Mouse (Mus musculus) C2C12 (cell line): ENCODE measurements around the gene Mea1. TPM values are rescaled to one million over a fixed set of nuclear protein-coding genes. Genes with fewer than 3 reads are reported as not detected.

Experiments used
- H3K27me3 ChIP-seq: one replicate; pipeline ENCODE4 v1.6.1; 2011; ENCODE audit not compliant: control insufficient read depth, insufficient read depth, insufficient read length
- H3K36me3 ChIP-seq: one replicate; pipeline ENCODE4 v1.6.1; 2011; ENCODE audit not compliant: control insufficient read depth, insufficient read depth
- H3K4me3 ChIP-seq: one replicate; pipeline ENCODE4 v1.5.1; 2011; ENCODE audit warnings: mild to moderate bottlenecking, control low read depth; ENCODE audit not compliant: poor library complexity, insufficient read depth, severe bottlenecking
- H3K79me2 ChIP-seq: one replicate; pipeline ENCODE4 v1.6.1; 2011; ENCODE audit not compliant: control insufficient read depth, insufficient read depth
- H3K79me3 ChIP-seq: one replicate; pipeline ENCODE4 v1.6.1; 2011; ENCODE audit warnings: low read depth, control low read depth
- H3ac ChIP-seq: one replicate; pipeline ENCODE3; 2011; ENCODE audit warnings: low read depth; ENCODE audit not compliant: control insufficient read depth, insufficient read length
- CEBPB ChIP-seq: IDR thresholded peaks from one replicate; pipeline ENCODE4 v1.6.1; 2011; ENCODE audit warnings: low read depth, mild to moderate bottlenecking, control low read depth, moderate library complexity
- CTCF ChIP-seq: IDR thresholded peaks from one replicate; pipeline ENCODE4 v1.5.1; 2011; ENCODE audit not compliant: control insufficient read depth, insufficient read depth, insufficient read length
- FOSL1 ChIP-seq: IDR thresholded peaks from one replicate; pipeline ENCODE4 v1.8.0; 2011; ENCODE audit warnings: mild to moderate bottlenecking, low read length; ENCODE audit not compliant: poor library complexity, insufficient read depth, severe bottlenecking
- MAX ChIP-seq: IDR thresholded peaks from one replicate; pipeline ENCODE4 v1.6.1; 2011; ENCODE audit warnings: mild to moderate bottlenecking, control low read depth
- MYOD1 ChIP-seq: IDR thresholded peaks from one replicate; pipeline ENCODE4 v1.6.1; 2011; ENCODE audit warnings: low read depth; ENCODE audit not compliant: control insufficient read depth, insufficient read length
- MYOG ChIP-seq: IDR thresholded peaks from one replicate; pipeline ENCODE4 v1.6.1; 2011; ENCODE audit not compliant: control insufficient read depth, insufficient read length; ENCODE audit errors: extremely low read depth
- USF1 ChIP-seq: IDR thresholded peaks from one replicate; pipeline ENCODE4 v1.6.1; 2011; ENCODE audit warnings: low read depth, mild to moderate bottlenecking, control low read depth, moderate library complexity
- polyA plus RNA-seq: library from polyadenylated mRNA; unstranded; fragments of >200 nt; fragmentation: generic; extraction: Trizol; gene quantifications from one replicate; pipeline ENCODE4 v1.2.1, GENCODE M21; 2012; ENCODE audit warnings: missing spikeins

Mea1 gene
- polyA plus RNA-seq, 1 experiment = 141 TPM

- peaks cover 9% of the 10 kb centered on the region for H3K79me3 ChIP-seq
- H3K79me2 ChIP-seq = peaks cover 15% of the 10 kb centered on the region
- peaks cover 10% of the 10 kb centered on the region for H3K36me3 ChIP-seq
- H3K27me3 ChIP-seq = no peaks in the 10 kb centered on the region
- no peak overlapping the region for H3ac ChIP-seq
- no peak for TF ChIP-seq FOSL1
- no peak for TF ChIP-seq MYOG
- no peak for TF ChIP-seq MYOD1
- TF ChIP-seq MAX = no peak
- TF ChIP-seq USF1 = no peak
- TF ChIP-seq CEBPB = no peak
- H3K4me3 ChIP-seq = no peak overlapping the region
Observed at GRCm38 (mm10) chr17:46644152-46644805, 34.3 kb upstream of the Mea1 start.

GRCm38 (mm10) chr17:46644916-46645475, 33.6 kb upstream of the Mea1 start:
- TF ChIP-seq CTCF (no peak), FOSL1 (no peak), USF1 (no peak)
- Histone ChIP-seq H3K36me3 (peaks cover 14% of the 10 kb centered on the region), H3K79me3 (peaks cover 9% of the 10 kb centered on the region), H3K27me3 (no peaks in the 10 kb centered on the region), H3K4me3 (peak overlapping the region; percentile 71), H3K79me2 (peaks cover 15% of the 10 kb centered on the region), H3ac (peak overlapping the region; percentile 73)

GRCm38 (mm10) chr17:46645561-46646321, 32.9 kb upstream of the Mea1 start, which contains the start of the genes Klc4 and Mrpl2:
Gene Klc4 (minus strand): TSS chr17:46646022.
Gene Mrpl2 (plus strand): TSS chr17:46646229.
- peaks cover 16% of the 10 kb centered on the region for H3K79me2 ChIP-seq
- TF ChIP-seq MAX (peak; percentile 17), MYOG (no peak), USF1 (peak; percentile 83), CTCF (no peak), CEBPB (no peak)
- H3K27me3 ChIP-seq = no peaks in the 10 kb centered on the region
- H3K4me3 ChIP-seq = peak within 1 kb of the TSS; percentile 71
- peak within 1 kb of the TSS; percentile 78 for H3ac ChIP-seq
- H3K36me3 ChIP-seq = peaks cover 14% of the 10 kb centered on the region
- peaks cover 9% of the 10 kb centered on the region for H3K79me3 ChIP-seq

GRCm38 (mm10) chr17:46646322-46646662, 32.3 kb upstream of the Mea1 start:
- TF ChIP-seq CTCF (no peak), MYOD1 (no peak), MAX (no peak), USF1 (peak; percentile 95)
- Histone ChIP-seq H3K79me3 (peaks cover 9% of the 10 kb centered on the region), H3K79me2 (peaks cover 21% of the 10 kb centered on the region), H3ac (peak overlapping the region; percentile 78), H3K4me3 (peak overlapping the region; percentile 71), H3K36me3 (peaks cover 14% of the 10 kb centered on the region), H3K27me3 (no peaks in the 10 kb centered on the region)

GRCm38 (mm10) chr17:46647279-46647678, 31.3 kb upstream of the Mea1 start:
- H3K4me3 ChIP-seq = no peak overlapping the region
- TF ChIP-seq MYOD1 = no peak
- TF ChIP-seq FOSL1 = no peak
- TF ChIP-seq USF1 = no peak
- no peak for TF ChIP-seq MYOG
- no peak for TF ChIP-seq CEBPB
- TF ChIP-seq CTCF = no peak
- TF ChIP-seq MAX = no peak

GRCm38 (mm10) chr17:46648436-46648835, 30.2 kb upstream of the Mea1 start:
- TF ChIP-seq MAX (no peak), FOSL1 (no peak), USF1 (no peak), CEBPB (no peak), MYOG (no peak)
- H3K36me3 ChIP-seq = peaks cover 17% of the 10 kb centered on the region
- H3ac ChIP-seq = no peak overlapping the region
- H3K4me3 ChIP-seq = no peak overlapping the region
- H3K79me2 ChIP-seq = peaks cover 35% of the 10 kb centered on the region
- peaks cover 9% of the 10 kb centered on the region for H3K79me3 ChIP-seq
- no peaks in the 10 kb centered on the region for H3K27me3 ChIP-seq

More at GRCm38 (mm10) chr17:46647279-46647678, 31.3 kb upstream of the Mea1 start:
- no peaks in the 10 kb centered on the region for H3K27me3 ChIP-seq
- H3ac ChIP-seq = no peak overlapping the region
- H3K79me2 ChIP-seq = peaks cover 31% of the 10 kb centered on the region
- H3K79me3 ChIP-seq = peaks cover 9% of the 10 kb centered on the region
- H3K36me3 ChIP-seq = peaks cover 14% of the 10 kb centered on the region
